Mouse (Mus musculus): Measurements from ENCODE around the gene Taf8. TPM values are rescaled to one million over a fixed set of nuclear protein-coding genes. Genes with fewer than 3 reads are reported as not detected.

The Taf8 gene
- polyA plus RNA-seq, 1 experiment, result not detected

DNA sequence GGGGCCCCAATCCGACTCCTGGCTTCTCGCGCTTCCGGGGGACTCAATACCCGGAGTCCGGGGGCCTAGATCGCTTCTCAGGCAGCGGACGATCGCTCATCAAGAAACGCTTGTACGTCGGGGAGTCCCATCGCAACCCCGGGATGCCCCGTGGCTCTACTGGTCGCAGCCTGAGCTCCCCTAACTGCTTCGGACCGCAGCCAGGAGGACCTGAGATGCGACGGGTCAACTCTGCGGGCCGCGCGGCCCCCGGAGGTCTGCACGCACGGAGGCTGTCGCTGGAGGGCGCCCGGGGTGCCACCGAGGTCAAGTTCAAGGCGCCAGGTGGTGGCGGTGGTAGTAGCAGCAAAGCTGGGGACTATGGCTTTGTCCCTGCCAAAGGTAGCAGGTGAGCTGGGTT is 33.6 kb downstream of the Taf8 start:
- TF ChIP-seq CTCF (IDR thresholded peaks at IDR 0.05; ENCODE audit: insufficient read depth, low read depth, low read length) (no peak), POLR2A (IDR thresholded peaks at IDR 0.05; ENCODE audit: insufficient read depth, low read depth, low read length) (no peak)
- WGBS, result 15% methylated on average over 34 of the region's 34 CpGs
- Histone ChIP-seq H3K4me1 (ENCODE audit: control insufficient read depth, insufficient read depth, low read length) (peaks cover 8% of the 10 kb centered on the region), H3K4me3 (ENCODE audit: insufficient read depth, low read depth, low read length) (no peak overlapping the region), H3K27ac (ENCODE audit: insufficient read depth, low read depth, low read length) (no peak overlapping the region)

DNA sequence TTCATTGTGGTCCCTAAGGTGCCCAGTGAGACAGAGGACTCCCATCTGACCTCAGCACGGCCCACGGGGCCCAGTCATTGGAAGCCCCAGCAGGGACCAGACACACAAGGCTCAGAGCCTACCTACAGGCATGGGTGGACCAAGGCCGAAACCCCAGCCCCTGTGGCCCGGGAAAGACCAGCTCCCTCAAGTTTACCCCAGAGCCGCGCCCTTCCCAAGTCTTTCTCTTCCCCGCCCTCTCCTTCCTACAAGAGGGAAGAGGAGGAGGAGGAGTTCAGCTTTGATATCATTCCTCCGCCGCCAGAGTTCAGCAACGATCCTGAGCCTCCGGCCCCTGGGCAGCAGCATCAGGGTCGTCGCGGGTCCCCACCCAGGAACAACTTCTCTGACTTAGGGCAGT is 34.0 kb downstream of the Taf8 start:
- WGBS, result 36% methylated on average over 14 of the region's 14 CpGs
- Histone ChIP-seq H3K4me3 (ENCODE audit: insufficient read depth, low read depth, low read length) (no peak overlapping the region), H3K4me1 (ENCODE audit: control insufficient read depth, insufficient read depth, low read length) (peaks cover 8% of the 10 kb centered on the region), H3K27ac (ENCODE audit: insufficient read depth, low read depth, low read length) (no peak overlapping the region)
- TF ChIP-seq CTCF (IDR thresholded peaks at IDR 0.05; ENCODE audit: insufficient read depth, low read depth, low read length) (no peak), POLR2A (IDR thresholded peaks at IDR 0.05; ENCODE audit: insufficient read depth, low read depth, low read length) (no peak)

DNA sequence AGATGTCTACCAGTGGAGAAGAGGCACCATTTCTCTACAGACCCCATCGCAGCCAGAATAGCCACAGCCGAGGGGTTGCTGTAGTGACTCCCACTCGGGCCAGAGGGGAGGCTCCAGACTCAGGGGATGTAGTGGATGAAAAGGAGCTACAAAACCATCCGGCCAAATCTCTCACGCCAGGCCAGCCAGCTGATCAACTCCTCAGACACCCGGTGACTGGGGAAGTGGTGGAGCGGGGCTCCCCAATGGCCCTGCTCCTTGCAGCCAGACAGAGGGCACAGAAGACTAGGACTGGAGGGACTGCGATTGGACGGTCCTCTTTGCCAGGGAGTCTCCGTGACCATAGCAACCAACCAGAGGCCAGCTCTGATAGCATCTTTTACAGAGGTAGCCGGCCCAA is 34.4 kb downstream of the Taf8 start:
- 73% methylated on average over 11 of the region's 11 CpGs for WGBS
- TF ChIP-seq CTCF (IDR thresholded peaks at IDR 0.05; ENCODE audit: insufficient read depth, low read depth, low read length), result no peak
- no peak for TF ChIP-seq POLR2A (IDR thresholded peaks at IDR 0.05; ENCODE audit: insufficient read depth, low read depth, low read length)

DNA sequence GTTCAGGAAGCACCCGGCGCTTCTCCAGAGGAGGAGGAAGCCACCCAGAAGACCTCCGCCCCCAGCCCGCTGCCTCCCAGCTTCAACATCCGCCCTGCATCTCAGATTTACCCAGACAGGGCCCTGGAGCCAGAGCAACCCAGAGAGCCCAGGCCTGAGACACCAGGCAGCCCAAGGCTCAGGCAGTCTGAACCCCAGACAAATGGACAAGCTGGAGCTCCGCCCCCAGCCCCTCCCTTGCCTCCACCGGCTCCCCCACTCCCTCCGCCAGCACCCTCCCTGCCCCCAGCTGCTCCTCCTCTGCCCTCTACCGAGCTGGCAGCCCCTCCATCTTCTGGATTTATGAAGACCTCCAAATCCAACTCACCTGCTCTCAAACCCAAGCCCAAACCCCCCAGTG is 35.8 kb downstream of the Taf8 start:
- no peak overlapping the region for H3K4me3 ChIP-seq (ENCODE audit: insufficient read depth, low read depth, low read length)
- TF ChIP-seq CTCF (IDR thresholded peaks at IDR 0.05; ENCODE audit: insufficient read depth, low read depth, low read length) (no peak), POLR2A (IDR thresholded peaks at IDR 0.05; ENCODE audit: insufficient read depth, low read depth, low read length) (no peak)
- peaks cover 3% of the 10 kb centered on the region; the same call in 1 of the 2 replicates for H3K4me1 ChIP-seq (ENCODE audit: control insufficient read depth, insufficient read depth, low read length)
- no peak overlapping the region for H3K27ac ChIP-seq (ENCODE audit: insufficient read depth, low read depth, low read length)
- whole genome bisulfite sequencing, result 51% methylated on average over 9 of the region's 9 CpGs

More for the DNA sequence above, 34.4 kb downstream of the Taf8 start:
- Histone ChIP-seq H3K4me3 (ENCODE audit: insufficient read depth, low read depth, low read length) (no peak overlapping the region), H3K4me1 (ENCODE audit: control insufficient read depth, insufficient read depth, low read length) (peaks cover 7% of the 10 kb centered on the region), H3K27ac (ENCODE audit: insufficient read depth, low read depth, low read length) (no peak overlapping the region)

DNA sequence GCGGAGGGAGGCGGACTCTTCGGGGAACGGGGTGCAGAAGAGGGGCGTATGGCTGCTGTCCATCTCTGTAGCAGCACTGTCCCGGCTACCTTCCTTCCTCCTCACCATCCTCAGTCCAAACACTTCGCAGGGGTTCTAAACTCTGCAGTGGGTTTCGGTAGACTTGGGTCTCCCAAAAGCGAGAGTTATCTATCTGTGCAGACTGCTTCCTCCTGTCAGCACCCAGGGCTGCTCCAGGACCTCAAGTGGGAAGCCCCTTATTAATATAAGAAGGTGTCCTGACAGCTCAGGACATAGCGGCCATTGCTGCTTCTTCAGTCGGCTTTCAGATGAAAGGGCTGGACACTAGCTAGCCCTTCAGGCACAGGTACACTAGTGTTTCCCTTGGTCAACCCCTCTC is 37.1 kb downstream of the Taf8 start:
- WGBS, result 89% methylated on average over 11 of the region's 11 CpGs

DNA sequence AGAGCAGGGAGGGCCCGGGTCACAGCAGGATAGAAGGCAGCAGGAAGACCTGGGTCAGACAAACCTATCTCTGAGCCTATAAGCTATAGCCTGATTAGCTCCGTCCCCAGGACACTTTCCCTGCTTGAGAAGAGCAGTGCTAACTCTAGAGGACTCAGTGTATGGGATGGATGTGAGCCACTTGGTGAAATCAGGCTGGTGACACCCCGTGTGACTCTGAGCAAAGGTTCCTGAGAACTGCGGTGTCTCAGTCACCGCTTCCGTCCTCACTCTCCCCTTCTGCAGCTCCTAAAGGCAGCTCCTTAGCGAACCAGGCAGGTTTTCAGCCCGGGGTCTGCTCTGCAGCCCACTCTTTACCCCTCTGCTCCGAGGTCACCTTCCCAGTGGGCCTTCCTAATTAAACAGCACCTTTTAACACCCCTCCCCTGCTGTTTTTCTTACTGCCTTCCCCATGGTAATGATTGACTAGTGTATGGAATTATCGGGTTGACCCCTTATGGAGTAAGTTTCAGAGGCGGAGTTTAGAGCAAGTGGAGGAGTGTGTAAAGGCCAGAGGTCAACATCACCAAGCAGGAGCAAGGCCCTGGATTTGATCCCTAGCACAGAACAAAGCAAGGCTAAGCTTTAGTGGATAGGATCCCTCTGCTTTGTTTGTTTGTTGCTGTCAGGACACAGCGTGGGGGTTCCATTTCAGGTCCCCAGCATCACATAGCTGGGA is 37.7 kb downstream of the Taf8 start:
- H3K4me1 ChIP-seq (ENCODE audit: control insufficient read depth, insufficient read depth, low read length), result peaks cover 3% of the 10 kb centered on the region; the same call in 1 of the 2 replicates
- H3K27ac ChIP-seq (ENCODE audit: insufficient read depth, low read depth, low read length), result no peak overlapping the region
- WGBS, result 71% methylated on average over 12 of the region's 12 CpGs
- no peak overlapping the region for H3K4me3 ChIP-seq (ENCODE audit: insufficient read depth, low read depth, low read length)
- TF ChIP-seq CTCF (IDR thresholded peaks at IDR 0.05; ENCODE audit: insufficient read depth, low read depth, low read length), result no peak
- no peak for TF ChIP-seq POLR2A (IDR thresholded peaks at IDR 0.05; ENCODE audit: insufficient read depth, low read depth, low read length)

More for the DNA sequence above, 37.1 kb downstream of the Taf8 start:
- Histone ChIP-seq H3K27ac (ENCODE audit: insufficient read depth, low read depth, low read length) (no peak overlapping the region), H3K4me3 (ENCODE audit: insufficient read depth, low read depth, low read length) (no peak overlapping the region), H3K4me1 (ENCODE audit: control insufficient read depth, insufficient read depth, low read length) (peaks cover 3% of the 10 kb centered on the region; the same call in 1 of the 2 replicates)
- TF ChIP-seq POLR2A (IDR thresholded peaks at IDR 0.05; ENCODE audit: insufficient read depth, low read depth, low read length), result no peak
- TF ChIP-seq CTCF (IDR thresholded peaks at IDR 0.05; ENCODE audit: insufficient read depth, low read depth, low read length), result no peak

DNA sequence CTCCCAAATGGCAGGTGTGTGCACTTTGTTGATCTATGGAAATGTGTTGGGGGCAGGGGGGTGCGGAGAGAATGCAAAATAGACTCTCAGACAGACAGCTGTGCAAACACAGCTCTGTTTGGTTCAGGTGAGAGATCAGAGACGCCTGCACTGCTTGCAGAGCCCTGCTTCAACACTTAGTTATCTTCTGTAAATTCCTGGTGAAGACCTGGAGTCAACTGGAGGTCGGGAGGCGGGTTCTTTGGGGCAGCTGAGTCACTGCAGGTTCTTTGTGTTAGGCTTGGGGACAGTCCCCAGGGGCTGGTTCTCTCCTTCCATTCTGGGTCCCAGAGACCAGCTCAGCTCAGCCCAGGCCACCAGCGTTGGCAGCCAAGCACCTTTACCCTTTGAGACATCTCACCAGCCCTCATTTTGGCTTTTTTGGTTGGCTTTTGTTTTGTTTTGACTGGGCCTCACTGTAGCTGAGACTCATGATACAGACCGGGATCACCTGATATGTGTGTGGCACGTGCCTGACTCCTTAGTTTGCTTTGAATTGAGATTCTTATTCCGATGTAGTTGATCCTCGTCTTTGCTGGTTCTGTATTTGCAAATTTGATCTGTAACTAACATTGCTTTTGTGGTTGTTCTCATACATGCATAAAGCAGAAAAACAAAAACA is 39.2 kb downstream of the Taf8 start:
- no peak overlapping the region for H3K27ac ChIP-seq (ENCODE audit: insufficient read depth, low read depth, low read length)
- 76% methylated on average over 9 of the region's 9 CpGs for whole genome bisulfite sequencing
- no peaks in the 10 kb centered on the region for H3K4me1 ChIP-seq (ENCODE audit: control insufficient read depth, insufficient read depth, low read length)
- TF ChIP-seq CTCF (IDR thresholded peaks at IDR 0.05; ENCODE audit: insufficient read depth, low read depth, low read length), result no peak
- TF ChIP-seq POLR2A (IDR thresholded peaks at IDR 0.05; ENCODE audit: insufficient read depth, low read depth, low read length), result no peak
- H3K4me3 ChIP-seq (ENCODE audit: insufficient read depth, low read depth, low read length), result no peak overlapping the region

DNA sequence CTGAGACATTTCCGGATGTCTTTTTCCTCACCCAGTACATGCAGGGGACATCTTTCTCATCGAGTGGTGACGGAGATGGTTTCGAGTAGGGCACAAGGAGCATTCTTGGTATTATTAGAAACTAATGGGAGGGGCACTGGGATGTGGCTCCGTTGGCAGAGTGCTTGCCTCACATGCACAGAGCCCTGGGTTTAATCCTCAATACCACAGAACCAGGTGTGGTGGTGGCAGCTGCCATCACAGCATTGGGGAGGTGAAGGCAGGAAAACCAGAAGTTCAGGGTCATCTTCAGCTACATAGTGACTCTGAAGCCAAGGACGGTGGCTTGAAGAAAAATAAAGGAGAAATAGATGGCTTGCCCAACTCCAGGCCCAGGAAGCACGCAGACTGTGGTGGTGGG is 39.9 kb downstream of the Taf8 start:
- no peak overlapping the region for H3K27ac ChIP-seq (ENCODE audit: insufficient read depth, low read depth, low read length)
- TF ChIP-seq POLR2A (IDR thresholded peaks at IDR 0.05; ENCODE audit: insufficient read depth, low read depth, low read length) (no peak), CTCF (IDR thresholded peaks at IDR 0.05; ENCODE audit: insufficient read depth, low read depth, low read length) (no peak)
- H3K4me1 ChIP-seq (ENCODE audit: control insufficient read depth, insufficient read depth, low read length), result no peaks in the 10 kb centered on the region
- 92% methylated on average over 7 of the region's 7 CpGs for WGBS
- H3K4me3 ChIP-seq (ENCODE audit: insufficient read depth, low read depth, low read length), result no peak overlapping the region

DNA sequence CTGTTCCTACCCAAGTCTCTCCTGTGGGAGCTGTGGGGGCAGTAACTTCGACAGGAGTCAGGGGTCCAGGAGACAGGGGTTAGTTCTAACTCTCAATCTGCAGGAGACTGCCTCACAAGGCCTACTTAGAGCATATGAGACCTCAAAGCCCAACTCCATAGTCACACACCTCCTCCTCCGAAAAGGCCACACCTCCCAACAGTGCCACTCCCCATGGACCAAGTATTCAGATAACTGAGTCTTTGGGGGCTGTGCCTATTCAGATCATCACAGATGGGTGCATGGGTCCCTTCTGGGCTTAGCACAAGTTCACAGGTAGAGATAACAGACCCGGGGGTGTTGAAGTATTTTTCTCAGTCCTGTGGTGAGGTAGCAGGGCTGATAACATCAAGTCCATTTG is 40.4 kb downstream of the Taf8 start:
- Histone ChIP-seq H3K4me3 (ENCODE audit: insufficient read depth, low read depth, low read length) (no peak overlapping the region), H3K27ac (ENCODE audit: insufficient read depth, low read depth, low read length) (no peak overlapping the region), H3K4me1 (ENCODE audit: control insufficient read depth, insufficient read depth, low read length) (no peaks in the 10 kb centered on the region)
- no peak for TF ChIP-seq CTCF (IDR thresholded peaks at IDR 0.05; ENCODE audit: insufficient read depth, low read depth, low read length)
- no peak for TF ChIP-seq POLR2A (IDR thresholded peaks at IDR 0.05; ENCODE audit: insufficient read depth, low read depth, low read length)
- WGBS, result 79% methylated on average over 3 of the region's 3 CpGs

All from olfactory bulb, adult 2 months (tissue).